Mouse (Mus musculus) lung, adult 10 weeks (tissue): ENCODE data around the gene Nmnat1. TPM values are rescaled to one million over a fixed set of nuclear protein-coding genes. Genes with fewer than 3 reads are reported as not detected.

Experiments
- polyA plus RNA-seq: library from polyadenylated mRNA; stranded (reverse); fragments of 350-450 nt; fragmentation: Illumina TruSeq; extraction: RNeasy Lipid Tissue Mini Kit (QIAGEN cat#74804); gene quantifications from one replicate; pipeline ENCODE4 v1.2.3, GENCODE M21; 2014; ENCODE audit warnings: low read depth, low replicate concordance; ENCODE audit not compliant: insufficient read depth

The Nmnat1 gene
- 4.0 TPM for polyA plus RNA-seq

GRCm38 (mm10) chr4:149485053-149485824 lies at the start of gene Nmnat1, which contains the start of gene Lzic:
TSS of gene Nmnat1 (minus strand) at chr4:149485202.
TSS of gene Lzic (plus strand) at chr4:149485229.

DNA sequence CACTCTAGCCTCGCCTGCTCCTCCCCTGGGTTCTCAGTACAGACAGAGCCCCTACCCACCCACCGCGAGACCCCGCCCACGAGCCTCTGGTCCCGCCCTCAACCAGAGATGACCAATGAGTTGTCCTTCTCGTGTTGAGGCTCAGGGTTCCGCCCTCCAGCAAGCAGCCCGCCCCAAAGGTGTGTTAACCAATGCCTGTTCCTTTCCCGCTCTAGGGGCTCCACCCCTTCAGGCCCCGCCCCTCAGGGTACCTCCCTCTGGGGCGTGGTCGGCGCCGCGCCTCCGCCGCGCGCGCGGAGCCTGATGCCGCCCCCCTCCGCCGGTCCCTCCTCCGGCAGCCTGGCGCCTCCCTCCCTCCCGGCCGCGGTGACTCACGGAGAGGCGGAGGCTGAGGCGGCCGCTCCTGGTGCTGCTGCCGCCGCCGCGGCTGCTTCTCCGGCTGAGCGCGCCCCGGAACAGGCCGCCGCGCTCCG lies 32.9 kb upstream of the Nmnat1 start, which contains the start of gene Ctnnbip1:
Ctnnbip1 (plus strand) TSS at position 369 of the 473 bp plus-strand sequence.

GRCm38 (mm10) chr4:149477078-149477477 lies 7.9 kb downstream of the Nmnat1 start, which contains the start of gene Tmem274:
TSS of gene Tmem274 (plus strand) at chr4:149477378.

GRCm38 (mm10) chr4:149454879-149455278 lies 30.1 kb downstream of the Nmnat1 start, which contains the start of gene Rbp7:
TSS of gene Rbp7 (minus strand) at chr4:149454978.

DNA sequence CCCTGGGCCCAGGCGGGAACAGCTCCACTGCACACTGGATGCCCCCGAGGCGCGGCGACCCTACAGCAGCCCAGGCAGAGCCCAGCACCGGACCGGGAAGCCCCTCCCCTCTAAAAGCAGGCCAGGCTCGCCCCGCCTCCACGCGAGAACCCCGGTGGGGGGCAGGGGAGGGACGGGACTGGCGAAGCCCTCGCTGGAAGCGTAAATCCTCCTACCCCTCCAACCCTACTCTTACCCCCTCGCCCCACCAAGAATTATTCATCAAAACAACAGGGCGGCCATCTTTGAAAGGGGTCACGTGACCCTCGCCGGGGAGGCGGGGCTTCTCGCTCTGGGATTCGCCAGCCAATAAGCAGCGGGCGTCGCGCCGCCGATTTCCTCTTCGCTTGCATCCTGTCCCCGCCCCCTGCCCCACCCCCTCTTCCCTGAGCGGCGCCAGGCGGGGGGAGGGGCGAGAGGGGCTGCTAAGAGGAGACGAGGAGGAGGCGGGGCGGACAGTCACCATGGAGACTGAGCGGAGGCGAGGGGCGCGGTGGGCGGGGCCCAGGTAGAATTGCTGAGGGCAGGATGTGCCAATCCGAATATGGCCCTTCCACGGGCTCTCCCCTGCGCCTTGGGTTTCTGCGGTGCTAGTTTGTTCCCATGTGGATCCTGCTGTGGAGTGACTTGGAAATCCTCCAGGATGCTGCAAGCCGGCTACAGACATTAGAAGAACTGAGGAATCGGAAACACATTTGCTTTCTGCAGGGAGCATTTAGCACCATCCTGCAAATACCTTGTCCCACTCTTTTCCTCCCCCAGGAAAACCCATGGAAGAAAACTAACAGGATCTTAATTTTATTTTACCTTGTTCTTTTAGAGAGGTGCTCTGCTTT lies 58.4 kb downstream of the Nmnat1 start, which contains the start of gene Ube4b:
Ube4b (minus strand) TSS at position 425 of the 875 bp plus-strand sequence.

Other genes with a start within 250 kb of the Nmnat1 start
- gene Kif1b, start 177.5 kb downstream of the Nmnat1 start, polyA plus RNA-seq = 14.1 TPM
- gene Ube4b, start 58.5 kb downstream of the Nmnat1 start, polyA plus RNA-seq = 15.5 TPM
- 3.6 TPM for gene Rbp7, start 30.2 kb downstream of the Nmnat1 start, polyA plus RNA-seq
- gene Tmem274, start 7.8 kb downstream of the Nmnat1 start, polyA plus RNA-seq = not detected
- gene Lzic, start within 50 bp of the Nmnat1 start, polyA plus RNA-seq = 11.6 TPM
- 8.1 TPM for gene Ctnnbip1, start 33.0 kb upstream of the Nmnat1 start, polyA plus RNA-seq
- gene Clstn1, start 101.3 kb upstream of the Nmnat1 start, polyA plus RNA-seq = 78.7 TPM
- 9.1 TPM for gene Pik3cd, start 217.4 kb upstream of the Nmnat1 start, polyA plus RNA-seq